In the genomic region with DNA sequence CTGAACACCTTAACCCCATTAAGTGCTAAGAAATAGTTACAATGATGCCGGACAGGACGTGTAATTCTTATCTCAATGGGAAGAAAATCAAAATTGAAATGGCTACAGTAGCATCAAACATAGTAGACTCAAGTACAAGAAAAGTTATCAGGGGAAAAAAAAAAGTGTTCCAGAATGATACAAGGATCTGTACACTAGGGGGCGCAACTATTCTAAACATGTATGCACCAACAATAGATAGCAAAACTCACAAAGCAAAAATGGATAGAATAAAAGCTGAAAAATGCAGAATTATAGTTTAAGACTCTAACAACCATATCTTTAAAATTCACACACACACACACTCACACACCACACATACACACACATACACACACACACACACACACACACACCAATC, we compare ENCODE assay signal across 11 mouse cellular contexts.
DNase-seq lines count a peak whose midpoint lies in the region; ATAC-seq and TF ChIP-seq lines count a peak whose summit lies in the region.
"Had no signal": no experiment of that assay in that cellular context is flagged by ENCODE, and none has a peak within 500 bp of the region (broad histone marks: within the 10 kb centered on the region; RNA-seq: fewer than 3 reads in every experiment).

No protein-coding gene starts in this region.

- peak; percentile 57 for DNase-seq in hindbrain, postnatal 0 days (ENCODE audit: low spot score)
- peak; percentile 20 for DNase-seq in retina, adult 2 months (ENCODE audit: low read depth, low spot score)
- no peak for DNase-seq in retina, postnatal 1 day
- peak; percentile 57 for DNase-seq in R1 (ENCODE audit: low read depth, low spot score)
- DNase-seq in thymus, adult 2 months: no peak
- DNase-seq: cerebellum, adult 9-11 months; left cerebral cortex, postnatal 4 days; lung, postnatal 14 days had no signal

- H3K9ac ChIP-seq in hindbrain, postnatal 0 days (replicated peaks; ENCODE audit: low read length): no peak overlapping the region
- H3K9ac ChIP-seq in hindbrain, embryonic 13.5 days: no peak overlapping the region
- H3K9ac ChIP-seq in kidney, embryonic 14.5 days (ENCODE audit: low read depth, low read length): no peak overlapping the region
- H3K9ac ChIP-seq: heart, embryonic 13.5 days had no signal

- ATAC-seq in hindbrain, postnatal 0 days: no peak
- no peak for ATAC-seq in hindbrain, embryonic 13.5 days (ENCODE audit: low FRiP score)
- ATAC-seq in kidney, embryonic 14.5 days (ENCODE audit: low FRiP score, low TSS enrichment): no peak

- TF ChIP-seq POLR2A in thymus, adult 2 months (IDR thresholded peaks at IDR 0.05; ENCODE audit: control insufficient read depth, extremely low read depth, insufficient read depth, low read length, poor library complexity): no peak

- no peak overlapping the region for H3K27ac ChIP-seq in hindbrain, postnatal 0 days
- no peak overlapping the region for H3K27ac ChIP-seq in hindbrain, embryonic 13.5 days
- H3K27ac ChIP-seq in thymus, adult 2 months (ENCODE audit: control insufficient read depth, insufficient read depth, low read length): no peak overlapping the region
- H3K27ac ChIP-seq in kidney, embryonic 14.5 days (ENCODE audit: low read depth, low read length): no peak overlapping the region
- H3K27ac ChIP-seq: heart, embryonic 13.5 days had no signal

- 57% methylated on average over 3 of the region's 3 CpGs for WGBS in hindbrain, postnatal 0 days
- WGBS in hindbrain, embryonic 13.5 days: 54% methylated on average over 3 of the region's 3 CpGs
- WGBS in thymus, adult 2 months: 85% methylated on average over 3 of the region's 3 CpGs
- WGBS in kidney, embryonic 14.5 days: 58% methylated on average over 3 of the region's 3 CpGs

- H3K4me2 ChIP-seq in hindbrain, postnatal 0 days (ENCODE audit: low read depth, low read length): no peak overlapping the region
- H3K4me2 ChIP-seq in hindbrain, embryonic 13.5 days: no peak overlapping the region
- H3K4me2 ChIP-seq in kidney, embryonic 14.5 days (replicated peaks; ENCODE audit: low read depth, low read length): no peak overlapping the region
- H3K4me2 ChIP-seq: heart, embryonic 13.5 days had no signal

- no peaks in the 10 kb centered on the region for H3K9me3 ChIP-seq in hindbrain, postnatal 0 days (ENCODE audit: low read length)
- no peaks in the 10 kb centered on the region for H3K9me3 ChIP-seq in hindbrain, embryonic 13.5 days
- no peaks in the 10 kb centered on the region for H3K9me3 ChIP-seq in kidney, embryonic 14.5 days (ENCODE audit: control insufficient read depth, low read length)
- H3K9me3 ChIP-seq: heart, embryonic 13.5 days had no signal

- H3K27me3 ChIP-seq in hindbrain, postnatal 0 days (ENCODE audit: insufficient read depth, low read length): no peaks in the 10 kb centered on the region
- H3K27me3 ChIP-seq in hindbrain, embryonic 13.5 days: no peaks in the 10 kb centered on the region
- H3K27me3 ChIP-seq in thymus, adult 2 months (ENCODE audit: control insufficient read depth, insufficient read depth, low read length): no peaks in the 10 kb centered on the region
- no peaks in the 10 kb centered on the region for H3K27me3 ChIP-seq in kidney, embryonic 14.5 days (ENCODE audit: control insufficient read depth, insufficient read depth, low read length)
- H3K27me3 ChIP-seq: heart, embryonic 13.5 days had no signal

- H3K36me3 ChIP-seq in hindbrain, postnatal 0 days (ENCODE audit: insufficient read depth, low read length): no peaks in the 10 kb centered on the region
- no peaks in the 10 kb centered on the region for H3K36me3 ChIP-seq in hindbrain, embryonic 13.5 days
- H3K36me3 ChIP-seq in thymus, adult 2 months (ENCODE audit: control insufficient read depth, insufficient read depth, low read length): no peaks in the 10 kb centered on the region
- H3K36me3 ChIP-seq in kidney, embryonic 14.5 days (ENCODE audit: control insufficient read depth, insufficient read depth, low read length): no peaks in the 10 kb centered on the region
- H3K36me3 ChIP-seq: heart, embryonic 13.5 days had no signal

- H3K4me3 ChIP-seq in hindbrain, postnatal 0 days (ENCODE audit: low read length): no peak overlapping the region
- H3K4me3 ChIP-seq in hindbrain, embryonic 13.5 days: no peak overlapping the region
- H3K4me3 ChIP-seq in thymus, adult 2 months (ENCODE audit: control insufficient read depth, insufficient read depth, low read length): no peak overlapping the region
- no peak overlapping the region for H3K4me3 ChIP-seq in kidney, embryonic 14.5 days (ENCODE audit: low read length)
- H3K4me3 ChIP-seq: heart, embryonic 13.5 days had no signal

- no peaks in the 10 kb centered on the region for H3K4me1 ChIP-seq in hindbrain, postnatal 0 days (ENCODE audit: insufficient read depth, low read length)
- H3K4me1 ChIP-seq in hindbrain, embryonic 13.5 days (replicated peaks): 0 out of 2 replicates have a peak, but pooled peaks cover 2% of the 10 kb centered on the region
- H3K4me1 ChIP-seq in thymus, adult 2 months (replicated peaks; ENCODE audit: control insufficient read depth, insufficient read depth, low read length): no peaks in the 10 kb centered on the region; the same call in 1 of the 2 replicates
- no peaks in the 10 kb centered on the region for H3K4me1 ChIP-seq in kidney, embryonic 14.5 days (ENCODE audit: control insufficient read depth, insufficient read depth, low read length)

- peak; percentile 42 for TF ChIP-seq CTCF in hindbrain, postnatal 0 days (IDR thresholded peaks at IDR 0.05; ENCODE audit: low read depth)
- TF ChIP-seq CTCF in thymus, adult 2 months (IDR thresholded peaks at IDR 0.05; ENCODE audit: borderline replicate concordance, control insufficient read depth, extremely low read depth, insufficient read depth, low read length, poor library complexity): no peak

Comparison
In these comparisons a context has a peak if more than half of its experiments do, and no peak if none do; other contexts are left out.
1. DNase-seq: peak in hindbrain, postnatal 0 days (single experiment), retina, adult 2 months (single experiment) and R1 (single experiment); none in retina, postnatal 1 day (single experiment) and thymus, adult 2 months (single experiment).